Mouse (Mus musculus): ENCODE measurements around the gene Cd300a.
A peak's percentile ranks its signal among the peaks of the same experiment; 100 is the strongest.
"Not testable (repeated sequence)": the region's sequence is repeated elsewhere in the genome, so short reads cannot be mapped to it uniquely, and the experiment has no call there.

The Cd300a gene

DNA sequence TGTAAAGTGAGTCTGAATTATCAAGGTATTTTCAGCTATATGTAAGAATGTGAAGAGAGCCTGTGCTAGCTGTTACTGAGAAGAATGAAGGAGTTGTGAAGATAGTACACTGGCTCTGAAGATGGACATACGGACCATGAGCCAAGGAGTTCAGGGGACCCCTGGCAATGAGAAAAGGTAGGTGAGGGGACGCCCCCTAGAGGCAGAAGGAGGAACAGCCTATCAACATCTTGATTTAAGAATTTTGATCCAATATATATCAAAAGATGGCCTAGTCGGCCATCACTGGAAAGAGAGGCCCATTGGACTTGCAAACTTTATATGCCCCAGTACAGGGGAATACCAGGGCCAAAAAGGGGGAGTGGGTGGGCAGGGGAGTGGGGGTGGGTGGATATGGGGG is 19.7 kb downstream of the Cd300a start:
- DNase-seq, result not testable (repeated sequence)

DNA sequence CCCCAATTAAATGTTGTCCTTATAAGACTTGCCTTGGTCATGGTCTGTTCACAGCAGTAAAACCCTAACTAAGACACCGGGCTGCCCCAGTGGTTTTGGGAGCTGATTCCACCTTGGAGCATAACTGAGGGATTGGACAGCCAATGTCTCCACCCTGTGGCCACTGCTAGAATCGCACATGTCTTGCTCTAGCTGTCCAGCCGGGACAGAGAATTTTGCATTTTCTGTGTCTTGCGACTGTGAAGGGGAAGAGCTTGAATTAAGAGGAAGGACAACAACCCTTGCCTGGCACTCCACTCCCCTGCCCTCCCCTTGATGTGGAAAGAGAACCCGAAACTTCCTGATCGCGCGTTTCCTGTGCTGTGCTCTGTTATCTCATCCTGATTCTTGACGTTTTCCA is 23.0 kb downstream of the Cd300a start:
- peak; percentile 85 for DNase-seq

DNA sequence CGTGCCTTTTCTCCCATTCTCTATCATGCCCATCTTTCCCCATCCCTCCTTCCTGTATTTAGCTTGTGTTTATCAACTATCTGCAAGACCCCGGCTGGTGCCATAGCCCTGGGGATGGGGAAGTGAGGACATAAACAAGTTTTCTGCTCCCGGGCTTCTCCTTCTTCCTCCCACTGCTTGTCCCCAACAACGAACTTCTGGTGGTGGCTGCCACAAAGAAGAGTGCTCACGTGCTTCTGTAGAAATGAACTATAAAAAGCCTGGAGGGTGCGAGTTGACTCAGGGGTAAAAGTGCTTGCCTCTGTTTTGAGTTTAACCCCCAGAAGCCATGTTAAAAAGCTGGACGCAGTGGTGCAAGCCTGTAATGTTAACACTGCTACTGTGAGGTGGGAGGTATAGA is 25.1 kb downstream of the Cd300a start:
- no peak for DNase-seq

DNA sequence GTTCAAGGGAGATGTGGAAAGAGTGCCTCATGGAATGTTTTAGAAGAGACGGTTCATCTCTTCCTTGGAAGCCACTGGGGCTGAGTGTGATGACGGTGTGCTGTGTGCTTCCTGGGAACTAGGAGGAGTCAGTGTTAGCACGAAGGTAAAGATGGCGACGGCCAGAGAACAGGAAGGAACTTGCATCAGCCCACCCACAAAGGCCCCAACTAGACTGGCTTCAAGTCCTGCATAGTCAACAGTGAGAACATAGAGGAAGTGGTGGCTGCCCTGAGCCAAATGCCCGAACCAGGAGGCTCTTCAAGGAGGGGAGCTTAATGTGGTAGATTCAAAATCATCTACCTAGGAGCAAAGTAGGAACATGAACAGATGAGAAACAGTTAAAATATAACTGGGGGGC is 27.3 kb downstream of the Cd300a start:
- no peak for DNase-seq

DNA sequence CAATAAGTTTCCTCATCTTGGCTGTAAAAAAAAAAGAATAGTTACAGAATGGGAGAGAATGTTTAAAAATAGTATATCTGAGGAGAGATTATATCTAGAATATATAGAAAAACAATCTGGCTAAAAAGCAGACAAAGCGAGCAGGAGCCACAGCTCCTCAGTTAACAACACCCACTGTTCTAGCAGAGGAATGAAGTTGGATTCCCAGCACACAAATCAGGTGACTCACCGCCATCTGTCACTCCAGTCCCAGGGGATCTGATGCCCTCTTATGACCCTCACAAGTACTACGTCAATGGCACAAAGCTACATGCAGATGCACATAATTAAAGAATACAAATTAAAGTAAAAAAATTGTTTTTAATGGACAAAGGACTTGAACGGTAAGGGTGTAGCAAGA is 32.6 kb downstream of the Cd300a start:
- peak; percentile 73 for DNase-seq

- no peak for DNase-seq
Measured at GRCm38 (mm10) chr11:114923961-114924360, 34.1 kb downstream of the Cd300a start.

DNA sequence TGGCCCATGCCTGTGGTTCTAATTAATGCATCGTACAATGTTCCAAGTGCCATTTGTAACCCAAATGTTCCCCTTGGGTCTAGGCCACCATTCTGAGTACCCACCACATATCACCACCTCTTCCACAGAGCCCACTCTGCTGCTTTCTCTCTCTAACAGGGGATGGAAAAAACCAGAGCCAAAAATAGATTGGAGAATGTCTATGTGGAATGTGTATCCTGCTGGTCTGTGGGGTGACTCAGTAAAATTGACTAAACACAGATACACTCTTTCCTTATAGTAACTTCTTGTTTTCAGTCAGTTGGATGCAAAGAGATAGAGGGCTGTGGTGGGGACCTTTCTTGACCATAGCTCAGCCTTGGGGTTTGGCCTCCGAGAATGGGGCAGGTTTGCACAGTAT is 39.7 kb downstream of the Cd300a start:
- no peak for DNase-seq

GRCm38 (mm10) chr11:114931041-114931440 is 41.2 kb downstream of the Cd300a start:
- DNase-seq, result no peak

DNA sequence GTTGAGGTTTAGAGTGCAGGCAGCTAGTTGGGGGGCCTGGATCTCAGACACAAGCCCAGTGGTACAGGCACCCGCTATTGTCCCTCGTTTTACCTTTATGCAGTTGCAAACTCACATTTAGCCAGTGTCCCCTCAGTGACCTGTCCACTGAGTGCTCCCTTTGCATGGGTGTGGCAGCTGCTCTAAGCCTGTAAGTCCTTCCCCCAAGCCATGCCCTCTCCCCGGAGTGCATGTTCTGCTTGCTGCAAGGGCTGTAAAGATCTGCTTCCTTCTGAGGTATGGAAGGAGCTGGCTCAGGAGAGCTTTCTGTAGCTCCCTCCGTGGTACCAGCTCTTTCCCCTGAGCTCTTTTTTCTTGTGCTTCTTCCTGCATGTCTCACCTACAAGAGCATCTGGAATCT is 43.8 kb downstream of the Cd300a start:
- DNase-seq, result no peak

- DNase-seq, result peak; percentile 30
Measured at GRCm38 (mm10) chr11:114934144-114934543, 44.3 kb downstream of the Cd300a start, which contains the start of gene Cd300lb. Cd300lb (minus strand) TSS chr11:114934386.
